Mouse (Mus musculus): ENCODE data around the gene Cand2. TPM values are rescaled to one million over a fixed set of nuclear protein-coding genes. Genes with fewer than 3 reads are reported as not detected.

Cand2 gene
- polyA plus RNA-seq, 1 experiment from 2014 or later: 29.6 TPM

- Histone ChIP-seq H3K4me1 (replicated peaks; ENCODE audit: control insufficient read depth, insufficient read depth, low read length) (no peaks in the 10 kb centered on the region), H3K9ac (ENCODE audit: low read length) (no peak overlapping the region), H3K27me3 (replicated peaks; ENCODE audit: control insufficient read depth, insufficient read depth, low read length) (no peaks in the 10 kb centered on the region), H3K4me2 (ENCODE audit: low read length) (no peak overlapping the region), H3K36me3 (ENCODE audit: control insufficient read depth, insufficient read depth, low read length) (peaks cover 87% of the 10 kb centered on the region), H3K4me3 (ENCODE audit: low read depth, low read length) (no peak overlapping the region), H3K27ac (ENCODE audit: low read depth) (no peak overlapping the region), H3K9me3 (ENCODE audit: control insufficient read depth, low read length) (no peaks in the 10 kb centered on the region)
- WGBS: 95% methylated on average over 3 of the region's 3 CpGs
- DNase-seq (ENCODE audit: low spot score): no peak
- ATAC-seq (replicated peaks; ENCODE audit: low FRiP score, low TSS enrichment, low read depth): no peak
Measured at GRCm38 (mm10) chr6:115782781-115783180, 8.4 kb downstream of the Cand2 start.

DNA sequence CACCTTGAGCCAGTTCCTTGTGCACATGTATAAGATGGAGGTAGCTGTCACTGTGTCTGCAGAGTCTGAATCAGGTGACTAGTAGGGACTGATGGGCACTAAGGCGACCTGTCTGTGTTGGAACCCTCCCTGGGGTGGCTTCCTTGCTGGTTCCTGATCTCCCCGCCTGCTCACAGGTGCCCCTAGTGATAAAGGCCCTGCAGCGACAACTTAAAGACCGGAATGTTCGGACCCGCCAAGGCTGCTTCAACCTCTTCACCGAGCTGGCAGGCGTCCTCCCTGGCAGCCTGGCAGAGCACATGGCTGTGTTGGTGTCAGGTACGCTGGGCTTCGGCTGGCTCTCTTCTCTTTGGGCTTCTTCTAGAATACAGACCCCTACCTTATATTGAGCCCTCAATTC lies 16.7 kb downstream of the Cand2 start:
- Histone ChIP-seq H3K9ac (ENCODE audit: low read length) (no peak overlapping the region), H3K4me2 (ENCODE audit: low read length) (no peak overlapping the region), H3K4me1 (replicated peaks; ENCODE audit: control insufficient read depth, insufficient read depth, low read length) (no peaks in the 10 kb centered on the region), H3K27ac (ENCODE audit: low read depth) (no peak overlapping the region), H3K27me3 (replicated peaks; ENCODE audit: control insufficient read depth, insufficient read depth, low read length) (no peaks in the 10 kb centered on the region), H3K4me3 (ENCODE audit: low read depth, low read length) (no peak overlapping the region), H3K9me3 (ENCODE audit: control insufficient read depth, low read length) (no peaks in the 10 kb centered on the region), H3K36me3 (ENCODE audit: control insufficient read depth, insufficient read depth, low read length) (peaks cover 98% of the 10 kb centered on the region)
- ATAC-seq (replicated peaks; ENCODE audit: low FRiP score, low TSS enrichment, low read depth) (no peak), DNase-seq (ENCODE audit: low spot score) (no peak)
- WGBS: 86% methylated on average over 10 of the region's 10 CpGs

DNA sequence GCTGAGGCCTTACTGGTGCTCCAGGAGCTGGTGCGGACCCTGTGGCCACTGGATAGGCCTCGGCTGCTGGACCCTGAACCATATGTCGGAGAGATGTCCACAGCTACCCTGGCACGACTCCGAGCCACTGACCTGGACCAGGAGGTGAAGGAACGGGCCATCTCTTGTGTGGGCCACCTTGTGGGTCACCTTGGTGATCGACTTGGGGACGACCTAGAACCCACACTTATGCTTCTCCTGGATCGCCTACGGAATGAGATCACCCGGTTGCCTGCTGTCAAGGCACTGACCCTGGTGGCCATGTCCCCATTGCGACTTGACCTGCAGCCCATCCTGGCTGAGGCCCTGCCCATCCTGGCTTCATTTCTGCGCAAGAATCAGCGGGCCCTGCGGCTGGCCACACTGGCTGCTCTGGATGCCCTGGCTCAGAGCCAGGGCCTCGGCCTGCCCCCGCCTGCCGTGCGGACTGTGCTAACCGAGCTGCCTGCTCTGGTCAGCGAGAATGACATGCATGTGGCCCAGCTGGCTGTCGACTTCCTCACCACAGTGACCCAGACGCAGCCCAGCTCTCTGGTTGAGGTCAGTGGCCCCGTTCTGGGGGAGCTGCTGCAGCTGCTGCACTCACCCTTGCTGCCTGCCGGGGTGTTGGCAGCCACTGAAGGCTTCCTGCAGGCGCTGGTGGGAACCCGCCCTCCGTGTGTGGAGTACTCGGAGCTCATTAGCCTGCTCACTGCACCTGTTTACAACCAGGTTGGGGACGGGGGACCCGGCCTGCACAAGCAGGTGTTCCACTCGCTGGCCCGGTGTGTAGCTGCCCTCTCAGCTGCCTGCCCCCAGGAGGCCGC lies 17.7 kb downstream of the Cand2 start:
- H3K4me1 ChIP-seq (replicated peaks; ENCODE audit: control insufficient read depth, insufficient read depth, low read length): no peaks in the 10 kb centered on the region
- no peaks in the 10 kb centered on the region for H3K9me3 ChIP-seq (ENCODE audit: control insufficient read depth, low read length)
- DNase-seq (ENCODE audit: low spot score) (no peak), ATAC-seq (replicated peaks; ENCODE audit: low FRiP score, low TSS enrichment, low read depth) (no peak)
- H3K9ac ChIP-seq (ENCODE audit: low read length): no peak overlapping the region
- H3K36me3 ChIP-seq (ENCODE audit: control insufficient read depth, insufficient read depth, low read length): peaks cover 98% of the 10 kb centered on the region
- H3K27me3 ChIP-seq (replicated peaks; ENCODE audit: control insufficient read depth, insufficient read depth, low read length): no peaks in the 10 kb centered on the region
- 84% methylated on average over 34 of the region's 34 CpGs for WGBS
- H3K4me2 ChIP-seq (ENCODE audit: low read length): no peak overlapping the region
- no peak overlapping the region for H3K4me3 ChIP-seq (ENCODE audit: low read depth, low read length)
- no peak overlapping the region for H3K27ac ChIP-seq (ENCODE audit: low read depth)

- Histone ChIP-seq H3K36me3 (ENCODE audit: control insufficient read depth, insufficient read depth, low read length) (peaks cover 99% of the 10 kb centered on the region), H3K4me2 (ENCODE audit: low read length) (no peak overlapping the region), H3K9me3 (ENCODE audit: control insufficient read depth, low read length) (no peaks in the 10 kb centered on the region), H3K27ac (ENCODE audit: low read depth) (no peak overlapping the region), H3K27me3 (replicated peaks; ENCODE audit: control insufficient read depth, insufficient read depth, low read length) (no peaks in the 10 kb centered on the region), H3K4me1 (replicated peaks; ENCODE audit: control insufficient read depth, insufficient read depth, low read length) (no peaks in the 10 kb centered on the region), H3K9ac (ENCODE audit: low read length) (no peak overlapping the region), H3K4me3 (ENCODE audit: low read depth, low read length) (no peak overlapping the region)
- DNase-seq (ENCODE audit: low spot score) (no peak), ATAC-seq (replicated peaks; ENCODE audit: low FRiP score, low TSS enrichment, low read depth) (no peak)
- WGBS: 89% methylated on average over 21 of the region's 21 CpGs
Measured at GRCm38 (mm10) chr6:115792691-115793215, 18.4 kb downstream of the Cand2 start.

- no peaks in the 10 kb centered on the region for H3K27me3 ChIP-seq (replicated peaks; ENCODE audit: control insufficient read depth, insufficient read depth, low read length)
- 86% methylated on average over 3 of the region's 3 CpGs for WGBS
- H3K4me3 ChIP-seq (ENCODE audit: low read depth, low read length): no peak overlapping the region
- H3K9ac ChIP-seq (ENCODE audit: low read length): no peak overlapping the region
- no peak overlapping the region for H3K27ac ChIP-seq (ENCODE audit: low read depth)
- peaks cover 11% of the 10 kb centered on the region for H3K4me1 ChIP-seq (replicated peaks; ENCODE audit: control insufficient read depth, insufficient read depth, low read length)
- no peak for DNase-seq (ENCODE audit: low spot score)
- ATAC-seq (replicated peaks; ENCODE audit: low FRiP score, low TSS enrichment, low read depth): no peak
- no peak overlapping the region for H3K4me2 ChIP-seq (ENCODE audit: low read length)
- H3K9me3 ChIP-seq (ENCODE audit: control insufficient read depth, low read length): no peaks in the 10 kb centered on the region
- H3K36me3 ChIP-seq (ENCODE audit: control insufficient read depth, insufficient read depth, low read length): peaks cover 95% of the 10 kb centered on the region
Measured at GRCm38 (mm10) chr6:115801811-115802210, 27.5 kb downstream of the Cand2 start.

- peak; percentile 33; the same call in 1 of the 2 replicates for ATAC-seq (replicated peaks; ENCODE audit: low FRiP score, low TSS enrichment, low read depth)
- no peak overlapping the region for H3K4me3 ChIP-seq (ENCODE audit: low read depth, low read length)
- 52% methylated on average over 16 of the region's 16 CpGs for WGBS
Measured at GRCm38 (mm10) chr6:115803541-115804382, 29.4 kb downstream of the Cand2 start.

GRCm38 (mm10) chr6:115804432-115805192 lies 30.3 kb downstream of the Cand2 start:
- DNase-seq (ENCODE audit: low spot score): no peak
- H3K9ac ChIP-seq (ENCODE audit: low read length): no peak overlapping the region
- 72% methylated on average over 10 of the region's 10 CpGs for WGBS

More at GRCm38 (mm10) chr6:115803541-115804382, 29.4 kb downstream of the Cand2 start:
- Histone ChIP-seq H3K4me1 (replicated peaks; ENCODE audit: control insufficient read depth, insufficient read depth, low read length) (peaks cover 17% of the 10 kb centered on the region), H3K36me3 (ENCODE audit: control insufficient read depth, insufficient read depth, low read length) (peaks cover 85% of the 10 kb centered on the region), H3K9ac (ENCODE audit: low read length) (no peak overlapping the region), H3K27ac (ENCODE audit: low read depth) (no peak overlapping the region), H3K27me3 (replicated peaks; ENCODE audit: control insufficient read depth, insufficient read depth, low read length) (no peaks in the 10 kb centered on the region), H3K4me2 (ENCODE audit: low read length) (no peak overlapping the region), H3K9me3 (ENCODE audit: control insufficient read depth, low read length) (no peaks in the 10 kb centered on the region)
- peak; percentile 87 for DNase-seq (ENCODE audit: low spot score)

More at GRCm38 (mm10) chr6:115804432-115805192, 30.3 kb downstream of the Cand2 start:
- no peak for ATAC-seq (replicated peaks; ENCODE audit: low FRiP score, low TSS enrichment, low read depth)
- H3K27ac ChIP-seq (ENCODE audit: low read depth): no peak overlapping the region
- H3K4me3 ChIP-seq (ENCODE audit: low read depth, low read length): no peak overlapping the region
- H3K4me1 ChIP-seq (replicated peaks; ENCODE audit: control insufficient read depth, insufficient read depth, low read length): peaks cover 17% of the 10 kb centered on the region
- H3K4me2 ChIP-seq (ENCODE audit: low read length): no peak overlapping the region
- H3K9me3 ChIP-seq (ENCODE audit: control insufficient read depth, low read length): no peaks in the 10 kb centered on the region
- H3K27me3 ChIP-seq (replicated peaks; ENCODE audit: control insufficient read depth, insufficient read depth, low read length): no peaks in the 10 kb centered on the region
- H3K36me3 ChIP-seq (ENCODE audit: control insufficient read depth, insufficient read depth, low read length): peaks cover 77% of the 10 kb centered on the region
